9 mouse cellular contexts compared by ENCODE assay signal in the genomic region with DNA sequence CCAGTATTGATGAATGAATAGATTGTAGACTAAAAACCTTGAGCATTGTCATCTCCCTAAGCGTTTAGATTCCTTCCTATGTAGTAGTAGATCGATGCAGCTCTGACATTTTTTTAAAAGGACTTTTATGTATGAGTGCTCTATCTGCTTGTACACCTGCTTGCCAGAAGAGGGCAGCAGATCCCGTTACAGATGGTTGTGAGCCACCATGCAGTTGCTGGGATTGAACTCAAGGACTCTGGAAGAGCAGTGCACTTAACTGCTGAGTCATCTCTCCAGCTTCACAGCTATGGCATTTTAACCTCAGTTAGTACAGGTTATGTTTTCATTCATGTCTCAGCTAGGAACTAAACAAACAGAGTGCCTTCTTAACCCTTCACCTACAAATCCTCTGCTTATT. TPM values are rescaled to one million over a fixed set of nuclear protein-coding genes. Genes with fewer than 3 reads are reported as not detected.
DNase-seq lines count a peak whose midpoint lies in the region; ATAC-seq and TF ChIP-seq lines count a peak whose summit lies in the region.
"Had no signal": no experiment of that assay in that cellular context is flagged by ENCODE, and none has a peak within 500 bp of the region (broad histone marks: within the 10 kb centered on the region; RNA-seq: fewer than 3 reads in every experiment).

No protein-coding gene starts in this region.

- 50% methylated on average over 3 of the region's 3 CpGs for WGBS in heart, adult 2 months
- 63% methylated on average over 3 of the region's 3 CpGs for WGBS in neural tube, embryonic 11.5 days
- 50% methylated on average over 3 of the region's 3 CpGs for WGBS in neural tube, embryonic 15.5 days
- WGBS in embryonic facial prominence, embryonic 10.5 days: 53% methylated on average over 3 of the region's 3 CpGs

- no peaks in the 10 kb centered on the region for H3K79me2 ChIP-seq in heart, adult 2 months (replicated peaks; ENCODE audit: control insufficient read depth, insufficient read depth, low read length)

- H3K36me3 ChIP-seq in heart, adult 2 months (ENCODE audit: control insufficient read depth, insufficient read depth, low read length): no peaks in the 10 kb centered on the region
- H3K36me3 ChIP-seq in neural tube, embryonic 11.5 days (ENCODE audit: control insufficient read depth, insufficient read depth, low read length): no peaks in the 10 kb centered on the region
- no peaks in the 10 kb centered on the region for H3K36me3 ChIP-seq in neural tube, embryonic 15.5 days
- peaks cover 4% of the 10 kb centered on the region; the same call in 1 of the 2 replicates for H3K36me3 ChIP-seq in embryonic facial prominence, embryonic 10.5 days (replicated peaks)

- H3K27me3 ChIP-seq in heart, adult 2 months (ENCODE audit: control insufficient read depth, insufficient read depth, low read length): no peaks in the 10 kb centered on the region
- H3K27me3 ChIP-seq in neural tube, embryonic 11.5 days (ENCODE audit: control insufficient read depth, insufficient read depth, low read length): no peaks in the 10 kb centered on the region
- H3K27me3 ChIP-seq in neural tube, embryonic 15.5 days (replicated peaks): no peaks in the 10 kb centered on the region
- H3K27me3 ChIP-seq in embryonic facial prominence, embryonic 10.5 days (replicated peaks; ENCODE audit: low read depth, poor library complexity, severe bottlenecking): no peaks in the 10 kb centered on the region; the same call in 1 of the 2 replicates

- no peak overlapping the region for H3K4me2 ChIP-seq in neural tube, embryonic 11.5 days (ENCODE audit: low read depth)
- H3K4me2 ChIP-seq in neural tube, embryonic 15.5 days: no peak overlapping the region

- no peaks in the 10 kb centered on the region for H3K4me1 ChIP-seq in heart, adult 2 months (ENCODE audit: control insufficient read depth, insufficient read depth, low read length)
- H3K4me1 ChIP-seq in neural tube, embryonic 11.5 days (ENCODE audit: control insufficient read depth, insufficient read depth, low read length): no peaks in the 10 kb centered on the region
- no peaks in the 10 kb centered on the region for H3K4me1 ChIP-seq in neural tube, embryonic 15.5 days
- no peaks in the 10 kb centered on the region for H3K4me1 ChIP-seq in embryonic facial prominence, embryonic 10.5 days

- TF ChIP-seq CTCF in heart, adult 2 months (IDR thresholded peaks at IDR 0.05): peak; percentile 70

- ATAC-seq in neural tube, embryonic 11.5 days (ENCODE audit: insufficient read depth, low FRiP score, low TSS enrichment): no peak
- no peak for ATAC-seq in neural tube, embryonic 15.5 days (ENCODE audit: low FRiP score)

- TF ChIP-seq EP300 in heart, adult 2 months (IDR thresholded peaks at IDR 0.05; ENCODE audit: insufficient read depth, low read depth, low read length): no peak

- H3K9ac ChIP-seq in heart, adult 2 months (ENCODE audit: low read depth, low read length): no peak overlapping the region
- no peak overlapping the region for H3K9ac ChIP-seq in neural tube, embryonic 11.5 days (ENCODE audit: low read length)
- H3K9ac ChIP-seq in neural tube, embryonic 15.5 days (replicated peaks): no peak overlapping the region

- no peaks in the 10 kb centered on the region for H3K9me3 ChIP-seq in neural tube, embryonic 11.5 days (ENCODE audit: control insufficient read depth, low read length)
- H3K9me3 ChIP-seq in neural tube, embryonic 15.5 days (replicated peaks): no peaks in the 10 kb centered on the region
- H3K9me3 ChIP-seq in embryonic facial prominence, embryonic 10.5 days: no peaks in the 10 kb centered on the region

- no peak for TF ChIP-seq POLR2A in heart, adult 2 months (IDR thresholded peaks at IDR 0.05; ENCODE audit: insufficient read depth, low read depth, low read length)

- DNase-seq in heart, adult 2 months: no peak
- DNase-seq in heart, adult 8-10 months (ENCODE audit: low spot score): no peak
- DNase-seq in neural tube, embryonic 11.5 days (ENCODE audit: low spot score): peak; percentile 19
- peak; percentile 9 to 17 for DNase-seq in adrenal gland, adult 18-20 months (ENCODE audit: low spot score in 2 of 2)
- DNase-seq in embryonic facial prominence, embryonic 10.5 days (ENCODE audit: low spot score): peak; percentile 23
- peak; percentile 20 for DNase-seq in lung, postnatal 36 days
- no peak for DNase-seq in urinary bladder, postnatal 25 days (ENCODE audit: low spot score)

- intact Hi-C loops in heart, adult 2 months (cut with DNase I): loop anchor here (5.0 kb wide), 1 partner anchor 212 kb away; no protein-coding TSS in a partner anchor

- H3K27ac ChIP-seq in heart, adult 2 months: no peak overlapping the region
- H3K27ac ChIP-seq in neural tube, embryonic 11.5 days (ENCODE audit: low read depth, low read length): no peak overlapping the region
- H3K27ac ChIP-seq in neural tube, embryonic 15.5 days (replicated peaks): no peak overlapping the region
- H3K27ac ChIP-seq in embryonic facial prominence, embryonic 10.5 days (replicated peaks): no peak overlapping the region

- H3K4me3 ChIP-seq in heart, adult 2 months: no peak overlapping the region
- H3K4me3 ChIP-seq in neural tube, embryonic 11.5 days (ENCODE audit: low read depth, low read length): no peak overlapping the region
- no peak overlapping the region for H3K4me3 ChIP-seq in neural tube, embryonic 15.5 days (replicated peaks)
- H3K4me3 ChIP-seq in embryonic facial prominence, embryonic 10.5 days: no peak overlapping the region

RNA-seq across cellular contexts. Expression of a gene that starts 15.5 kb away (rescaled TPM):
- total RNA-seq in heart, adult 2 months (2021): 1 to 10 TPM; 3.6 to 4.0 TPM
- polyA plus RNA-seq in heart, adult 2 months (2012; rRNA removed): 2.0 and 3.5 TPM in 2 replicates
- total RNA-seq in heart, adult 8-10 months (2022): 1 to 10 TPM; 1.7 to 5.3 (median 2.5) TPM
- polyA plus RNA-seq in neural tube, embryonic 11.5 days (2014; fragmentation: Nextera tagmentation; extraction: Ambion mirVana): 2.5 and 4.4 TPM in 2 replicates
- polyA plus RNA-seq in neural tube, embryonic 15.5 days (2015; fragmentation: Nextera tagmentation; extraction: Ambion mirVana): 8.7 and 8.8 TPM in 2 replicates
- 10 to 100 TPM; 10.0 to 10.7 TPM for total RNA-seq in adrenal gland, adult 18-20 months (2021)
- polyA plus RNA-seq in embryonic facial prominence, embryonic 10.5 days (2016; fragmentation: Nextera tagmentation; extraction: Ambion mirVana): 5.4 and 5.9 TPM in 2 replicates

RNA-seq across cellular contexts. Expression of a gene that starts 36.7 kb away (rescaled TPM):
- total RNA-seq in heart, adult 2 months (2021): not detected
- polyA plus RNA-seq in heart, adult 2 months (2012; rRNA removed): not detected in 2 replicates
- total RNA-seq in heart, adult 8-10 months (2022): not detected
- 0.08 and 0.15 TPM in 2 replicates for polyA plus RNA-seq in neural tube, embryonic 11.5 days (2014; fragmentation: Nextera tagmentation; extraction: Ambion mirVana)
- 0.50 and 0.86 TPM in 2 replicates for polyA plus RNA-seq in neural tube, embryonic 15.5 days (2015; fragmentation: Nextera tagmentation; extraction: Ambion mirVana)
- not detected for total RNA-seq in adrenal gland, adult 18-20 months (2021)
- polyA plus RNA-seq in embryonic facial prominence, embryonic 10.5 days (2016; fragmentation: Nextera tagmentation; extraction: Ambion mirVana): 0.10 and 0.21 TPM in 2 replicates
- total RNA-seq: neutrophil, adult 5-6 weeks had no signal

Comparison
In these comparisons a context has a peak if more than half of its experiments do, and no peak if none do; other contexts are left out.
1. DNase-seq: peak in neural tube, embryonic 11.5 days (single experiment), adrenal gland, adult 18-20 months (2 of 2), embryonic facial prominence, embryonic 10.5 days (single experiment) and lung, postnatal 36 days (single experiment); none in heart, adult 2 months (0 of 2), heart, adult 8-10 months (single experiment) and urinary bladder, postnatal 25 days (single experiment).